Mouse (Mus musculus): ENCODE results near the gene Trappc2l. TPM values are rescaled to one million over a fixed set of nuclear protein-coding genes. Genes with fewer than 3 reads are reported as not detected.

The Trappc2l gene
- total RNA-seq, 1 experiment = 56.1 TPM

DNA sequence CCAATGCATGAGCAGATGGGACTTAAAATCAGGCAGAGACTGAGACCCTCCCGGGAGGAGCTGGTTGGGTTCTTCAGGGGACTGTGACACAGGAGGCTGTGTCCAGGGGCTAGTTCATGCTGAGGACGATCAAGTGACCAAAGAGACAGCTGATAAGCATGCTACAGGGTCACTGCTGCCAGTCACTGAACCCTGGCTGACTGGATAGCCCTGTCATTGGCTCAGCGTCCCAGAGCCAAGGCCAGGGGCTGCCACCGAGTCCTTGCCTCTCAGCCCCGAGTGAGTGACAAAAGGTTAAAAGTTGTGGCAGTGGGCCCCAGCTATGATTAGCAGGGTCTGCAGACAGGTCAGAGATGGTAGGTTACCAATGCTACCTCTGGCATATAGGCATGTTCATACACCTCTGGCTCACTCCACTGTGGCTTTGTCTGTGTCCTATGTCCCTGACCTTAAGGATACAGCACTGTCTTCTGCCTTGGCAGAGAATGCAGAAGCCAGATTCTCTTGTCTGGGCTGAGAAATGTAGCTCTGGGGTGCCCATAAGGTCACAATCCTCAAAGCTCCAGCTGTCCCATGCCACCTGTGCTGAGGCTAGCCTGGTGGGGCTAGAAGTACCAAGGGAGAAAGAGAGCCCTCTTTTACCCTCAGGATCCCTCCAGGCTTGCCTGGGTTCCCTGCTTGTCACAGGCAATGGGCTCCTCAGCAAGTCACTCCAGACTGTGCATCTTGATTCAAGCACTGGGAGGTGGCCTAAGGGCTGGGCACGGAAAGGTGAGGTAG lies 32.9 kb downstream of the Trappc2l start:
- TF ChIP-seq HCFC1 (IDR thresholded peaks at IDR 0.05; ENCODE audit: borderline replicate concordance, insufficient read depth, low read length) = no peak
- TF ChIP-seq ZC3H11A (IDR thresholded peaks at IDR 0.05; ENCODE audit: borderline replicate concordance, low read depth, low read length) = no peak
- TF ChIP-seq MAFK (IDR thresholded peaks at IDR 0.05; ENCODE audit: insufficient read depth, low read depth, low read length) = no peak
- no peak for TF ChIP-seq CHD2 (IDR thresholded peaks at IDR 0.05; ENCODE audit: low read depth, low read length)
- TF ChIP-seq ZNF384 (IDR thresholded peaks at IDR 0.05; ENCODE audit: low read depth, low read length) = no peak
- Histone ChIP-seq H3K4me1 (ENCODE audit: control insufficient read depth in 2 of 2, insufficient read depth in 2 of 2, low read length in 2 of 2, poor library complexity in 1 of 2) (peaks cover 0 to 7% of the 10 kb centered on the region in 2 experiments; a peak in 2 of 4 replicates), H3K4me3 (ENCODE audit: insufficient read depth in 1 of 2, low read depth in 1 of 2, low read length in 2 of 2, poor library complexity in 1 of 2, severe bottlenecking in 1 of 2) (no peak overlapping the region), H3K9ac (ENCODE audit: insufficient read depth, low read depth, low read length, poor library complexity, severe bottlenecking) (no peak overlapping the region), H3K9me3 (ENCODE audit: control insufficient read depth, insufficient read depth, low read depth, low read length) (no peaks in the 10 kb centered on the region), H3K36me3 (ENCODE audit: control insufficient read depth, insufficient read depth, low read length, poor library complexity, severe bottlenecking) (no peaks in the 10 kb centered on the region), H3K27ac (ENCODE audit: insufficient read depth, low read depth, low read length, poor library complexity, severe bottlenecking) (no peak overlapping the region)
- no peak for DNase-seq (ENCODE audit: low read depth, low spot score)
- in situ Hi-C loops (cut with MboI; ENCODE audit: low sequenced_read_pairs in 2 of 2, unreplicated experiment in 2 of 2) = no loop called here

DNA sequence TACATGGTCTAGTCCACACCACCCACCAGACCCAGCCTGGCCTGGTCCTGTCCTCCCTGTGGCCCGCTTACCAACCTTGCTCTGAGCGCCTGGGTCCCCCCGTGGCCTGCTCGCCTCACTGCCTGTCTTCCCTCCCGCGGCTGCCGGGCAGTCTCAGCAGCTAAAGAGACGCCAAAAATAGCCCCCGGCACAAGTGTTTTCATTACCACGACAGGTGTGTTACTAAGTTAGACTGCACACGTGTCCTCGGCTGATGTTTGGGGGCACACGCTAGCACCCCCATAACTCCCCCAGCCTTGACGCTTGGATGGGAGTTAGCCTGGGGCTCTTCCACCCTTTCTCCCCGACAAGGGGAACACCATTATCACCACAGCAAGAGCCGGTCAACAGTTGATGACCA lies 34.9 kb downstream of the Trappc2l start:
- Histone ChIP-seq H3K4me3 (ENCODE audit: insufficient read depth in 1 of 2, low read depth in 1 of 2, low read length in 2 of 2, poor library complexity in 1 of 2, severe bottlenecking in 1 of 2) (no peak overlapping the region), H3K27ac (ENCODE audit: insufficient read depth, low read depth, low read length, poor library complexity, severe bottlenecking) (no peak overlapping the region), H3K4me1 (ENCODE audit: control insufficient read depth in 2 of 2, insufficient read depth in 2 of 2, low read length in 2 of 2, poor library complexity in 1 of 2) (peaks cover 0 to 7% of the 10 kb centered on the region in 2 experiments; a peak in 2 of 4 replicates), H3K9me3 (ENCODE audit: control insufficient read depth, insufficient read depth, low read depth, low read length) (no peaks in the 10 kb centered on the region), H3K9ac (ENCODE audit: insufficient read depth, low read depth, low read length, poor library complexity, severe bottlenecking) (no peak overlapping the region), H3K36me3 (ENCODE audit: control insufficient read depth, insufficient read depth, low read length, poor library complexity, severe bottlenecking) (no peaks in the 10 kb centered on the region)
- in situ Hi-C loops (cut with MboI; ENCODE audit: low sequenced_read_pairs in 2 of 2, unreplicated experiment in 2 of 2) = no loop called here
- TF ChIP-seq MAFK (IDR thresholded peaks at IDR 0.05; ENCODE audit: insufficient read depth, low read depth, low read length) = no peak
- no peak for TF ChIP-seq HCFC1 (IDR thresholded peaks at IDR 0.05; ENCODE audit: borderline replicate concordance, insufficient read depth, low read length)
- no peak for TF ChIP-seq CHD2 (IDR thresholded peaks at IDR 0.05; ENCODE audit: low read depth, low read length)
- no peak for TF ChIP-seq ZC3H11A (IDR thresholded peaks at IDR 0.05; ENCODE audit: borderline replicate concordance, low read depth, low read length)
- no peak for TF ChIP-seq ZNF384 (IDR thresholded peaks at IDR 0.05; ENCODE audit: low read depth, low read length)
- DNase-seq (ENCODE audit: low read depth, low spot score) = no peak

DNA sequence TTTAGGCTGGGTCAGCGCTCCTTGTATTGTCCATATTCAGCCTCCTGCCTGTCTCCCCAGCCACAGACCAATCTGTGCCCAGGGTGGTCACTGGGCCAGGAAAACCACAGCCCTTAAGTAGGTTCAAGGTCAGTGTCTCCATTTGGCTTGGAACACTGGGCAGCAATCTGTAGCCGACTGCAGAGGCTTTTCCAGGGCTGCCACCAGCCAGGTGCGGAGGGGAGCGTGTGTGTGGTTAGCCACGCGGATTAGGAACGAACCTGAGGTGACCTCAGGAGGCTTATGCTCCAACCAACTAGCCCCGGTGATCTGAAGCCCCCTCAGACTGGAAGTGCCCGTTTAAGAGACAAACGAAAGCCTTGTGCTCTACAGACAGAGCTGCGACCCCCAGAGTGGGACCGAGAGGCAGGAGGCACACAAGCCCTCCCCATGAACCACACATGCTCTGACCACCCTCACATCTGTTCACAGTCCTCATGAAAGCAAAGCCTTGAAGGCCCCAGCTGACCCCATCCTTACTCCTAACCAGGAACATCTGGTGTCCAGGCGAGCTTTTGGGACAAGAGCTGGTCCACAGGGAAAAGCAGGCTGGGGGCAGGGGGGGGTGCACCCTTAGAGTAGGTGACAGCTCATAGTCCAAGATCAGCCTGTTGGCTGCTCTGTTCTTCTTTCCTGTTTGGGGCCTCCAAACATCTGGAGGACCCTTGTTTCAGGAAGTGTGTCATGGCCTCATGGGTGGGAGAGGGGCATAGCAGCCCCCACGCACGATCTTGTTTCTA lies 36.9 kb downstream of the Trappc2l start:
- no peak overlapping the region for H3K27ac ChIP-seq (ENCODE audit: insufficient read depth, low read depth, low read length, poor library complexity, severe bottlenecking)
- TF ChIP-seq ZNF384 (IDR thresholded peaks at IDR 0.05; ENCODE audit: low read depth, low read length) (no peak), CHD2 (IDR thresholded peaks at IDR 0.05; ENCODE audit: low read depth, low read length) (no peak), MAFK (IDR thresholded peaks at IDR 0.05; ENCODE audit: insufficient read depth, low read depth, low read length) (no peak), HCFC1 (IDR thresholded peaks at IDR 0.05; ENCODE audit: borderline replicate concordance, insufficient read depth, low read length) (no peak), ZC3H11A (IDR thresholded peaks at IDR 0.05; ENCODE audit: borderline replicate concordance, low read depth, low read length) (no peak)
- in situ Hi-C loops (cut with MboI; ENCODE audit: low sequenced_read_pairs in 2 of 2, unreplicated experiment in 2 of 2) = no loop called here
- H3K4me1 ChIP-seq (ENCODE audit: control insufficient read depth in 2 of 2, insufficient read depth in 2 of 2, low read length in 2 of 2, poor library complexity in 1 of 2) = peaks cover 0 to 6% of the 10 kb centered on the region in 2 experiments; a peak in 1 of 4 replicates
- H3K36me3 ChIP-seq (ENCODE audit: control insufficient read depth, insufficient read depth, low read length, poor library complexity, severe bottlenecking) = no peaks in the 10 kb centered on the region
- H3K9me3 ChIP-seq (ENCODE audit: control insufficient read depth, insufficient read depth, low read depth, low read length) = no peaks in the 10 kb centered on the region
- DNase-seq (ENCODE audit: low read depth, low spot score) = no peak
- no peak overlapping the region for H3K9ac ChIP-seq (ENCODE audit: insufficient read depth, low read depth, low read length, poor library complexity, severe bottlenecking)
- no peak overlapping the region for H3K4me3 ChIP-seq (ENCODE audit: insufficient read depth in 1 of 2, low read depth in 1 of 2, low read length in 2 of 2, poor library complexity in 1 of 2, severe bottlenecking in 1 of 2)

DNA sequence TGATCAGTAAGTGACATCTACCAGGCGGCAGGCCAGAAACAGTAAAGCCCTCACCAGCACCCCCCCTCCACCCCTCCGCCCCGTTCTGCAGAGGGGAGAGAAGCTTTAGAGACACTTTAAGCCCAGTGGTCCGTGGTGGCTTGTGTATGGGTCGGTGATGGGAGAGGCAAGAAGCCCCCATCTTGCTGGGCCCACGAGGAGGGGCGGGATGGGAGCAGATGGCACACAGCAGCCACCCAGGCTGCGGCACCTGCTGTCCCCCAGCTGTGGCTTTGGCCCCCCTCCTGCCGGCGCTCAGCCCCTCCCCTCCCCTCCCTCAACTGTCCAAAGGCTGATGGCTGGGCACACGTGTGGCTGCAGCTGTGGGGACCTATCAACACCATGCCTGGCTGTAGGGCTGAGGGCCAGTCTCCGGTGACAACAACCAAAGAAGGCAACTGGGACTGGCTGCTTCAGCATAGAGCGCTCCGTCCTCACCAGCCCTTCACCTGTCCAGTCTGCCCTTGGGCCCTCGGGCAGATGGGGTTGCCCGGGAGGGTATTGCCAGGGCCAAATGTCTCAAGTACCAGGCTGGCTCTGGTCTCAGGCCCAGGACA lies 40.0 kb downstream of the Trappc2l start:
- H3K9ac ChIP-seq (ENCODE audit: insufficient read depth, low read depth, low read length, poor library complexity, severe bottlenecking) = no peak overlapping the region
- TF ChIP-seq MAFK (IDR thresholded peaks at IDR 0.05; ENCODE audit: insufficient read depth, low read depth, low read length) (no peak), HCFC1 (IDR thresholded peaks at IDR 0.05; ENCODE audit: borderline replicate concordance, insufficient read depth, low read length) (no peak), ZNF384 (IDR thresholded peaks at IDR 0.05; ENCODE audit: low read depth, low read length) (no peak), ZC3H11A (IDR thresholded peaks at IDR 0.05; ENCODE audit: borderline replicate concordance, low read depth, low read length) (no peak), CHD2 (IDR thresholded peaks at IDR 0.05; ENCODE audit: low read depth, low read length) (no peak)
- H3K4me3 ChIP-seq (ENCODE audit: insufficient read depth in 1 of 2, low read depth in 1 of 2, low read length in 2 of 2, poor library complexity in 1 of 2, severe bottlenecking in 1 of 2) = no peak overlapping the region
- H3K9me3 ChIP-seq (ENCODE audit: control insufficient read depth, insufficient read depth, low read depth, low read length) = no peaks in the 10 kb centered on the region
- no peaks in the 10 kb centered on the region for H3K36me3 ChIP-seq (ENCODE audit: control insufficient read depth, insufficient read depth, low read length, poor library complexity, severe bottlenecking)
- no peak overlapping the region for H3K27ac ChIP-seq (ENCODE audit: insufficient read depth, low read depth, low read length, poor library complexity, severe bottlenecking)
- in situ Hi-C loops (cut with MboI; ENCODE audit: low sequenced_read_pairs in 2 of 2, unreplicated experiment in 2 of 2) = no loop called here
- peaks cover 0 to 8% of the 10 kb centered on the region in 2 experiments; a peak in 1 of 4 replicates for H3K4me1 ChIP-seq (ENCODE audit: control insufficient read depth in 2 of 2, insufficient read depth in 2 of 2, low read length in 2 of 2, poor library complexity in 1 of 2)
- DNase-seq (ENCODE audit: low read depth, low spot score) = no peak

All from ES-E14 (cell line).